Mouse (Mus musculus) ES-Bruce4 (cell line): Measurements from ENCODE around the gene Cutc.

Experiments used
- CTCF ChIP-seq: IDR thresholded peaks from one replicate; pipeline ENCODE4 v1.8.1; 2011; ENCODE audit warnings: low read depth, low read length
- EP300 ChIP-seq: IDR thresholded peaks from 2 replicates; pipeline ENCODE4 v1.6.1; 2011; ENCODE audit warnings: low read depth, low read length; ENCODE audit not compliant: insufficient read depth
- POLR2A ChIP-seq: IDR thresholded peaks from one replicate; pipeline ENCODE4 v1.8.1; 2011; ENCODE audit warnings: low read length; ENCODE audit not compliant: insufficient read depth

GRCm38 (mm10) chr19:43724821-43725220 lies 28.0 kb upstream of the Cutc start:
- TF ChIP-seq POLR2A (no peak), CTCF (no peak), EP300 (no peak)
